Mouse (Mus musculus) thymus, adult 18-20 months (tissue): ENCODE measurements at regions not wholly inside any gene's neighbourhood (a gene's known extent, or its start where the extent isn't known, plus 50 kb on each side); places are given as distances from the start of the nearest gene placed in this dataset.

ENCODE experiments used
- DNase-seq, 2 experiments: peaks; one replicate each; pipeline ENCODE4 v3.0.0; 2022; ENCODE audit warnings: mixed read lengths in 2 of 2

- no peak for DNase-seq
Measured at GRCm38 (mm10) chr5:132758941-132759340, 215.8 kb upstream of the Auts2 start.

- DNase-seq, result no peak
Measured at GRCm38 (mm10) chr5:132737966-132738365, 194.8 kb upstream of the Auts2 start.

GRCm38 (mm10) chr5:132728689-132729189, 185.6 kb upstream of the Auts2 start:
- DNase-seq, result no peak

GRCm38 (mm10) chr5:132724467-132724866, 181.3 kb upstream of the Auts2 start:
- no peak for DNase-seq

- DNase-seq, result no peak
Measured at GRCm38 (mm10) chr5:132710301-132710700, 167.2 kb upstream of the Auts2 start.

GRCm38 (mm10) chr5:132707531-132707930, 164.4 kb upstream of the Auts2 start:
- no peak for DNase-seq

- DNase-seq, result no peak
Measured at GRCm38 (mm10) chr5:132703455-132704100, 160.4 kb upstream of the Auts2 start.

GRCm38 (mm10) chr5:132702573-132702972, 159.4 kb upstream of the Auts2 start:
- no peak for DNase-seq

GRCm38 (mm10) chr5:132690784-132691183, 147.6 kb upstream of the Auts2 start:
- DNase-seq, result no peak

- no peak for DNase-seq
Measured at GRCm38 (mm10) chr5:132675261-132675660, 132.1 kb upstream of the Auts2 start.

- DNase-seq, result no peak
Measured at GRCm38 (mm10) chr5:132673599-132674305, 130.6 kb upstream of the Auts2 start.

- DNase-seq, result no peak
Measured at GRCm38 (mm10) chr5:132671496-132671895, 128.4 kb upstream of the Auts2 start.

GRCm38 (mm10) chr5:132667316-132667715, 124.2 kb upstream of the Auts2 start:
- DNase-seq, result no peak

- DNase-seq, result no peak
Measured at GRCm38 (mm10) chr5:132661266-132661665, 118.1 kb upstream of the Auts2 start.

GRCm38 (mm10) chr5:132660036-132660435, 116.9 kb upstream of the Auts2 start:
- DNase-seq, result no peak

- no peak for DNase-seq
Measured at GRCm38 (mm10) chr5:132654382-132654781, 111.2 kb upstream of the Auts2 start.

GRCm38 (mm10) chr5:132653694-132654300, 110.7 kb upstream of the Auts2 start:
- DNase-seq, result no peak

- no peak for DNase-seq
Measured at GRCm38 (mm10) chr5:132652201-132652600, 109.1 kb upstream of the Auts2 start.

- no peak for DNase-seq
Measured at GRCm38 (mm10) chr5:132649771-132650170, 106.6 kb upstream of the Auts2 start.

GRCm38 (mm10) chr5:132648751-132649150, 105.6 kb upstream of the Auts2 start:
- DNase-seq, result no peak

- no peak for DNase-seq
Measured at GRCm38 (mm10) chr5:132644646-132645172, 101.6 kb upstream of the Auts2 start.

GRCm38 (mm10) chr5:132643270-132643669, 100.1 kb upstream of the Auts2 start:
- DNase-seq, result no peak

- DNase-seq, result no peak
Measured at GRCm38 (mm10) chr5:132633198-132633884, 90.2 kb upstream of the Auts2 start.
